Mouse (Mus musculus): ENCODE measurements at regions not wholly inside any gene's neighbourhood (a gene's known extent, or its start where the extent isn't known, plus 50 kb on each side); places are given as distances from the start of the nearest gene placed in this dataset.

DNA sequence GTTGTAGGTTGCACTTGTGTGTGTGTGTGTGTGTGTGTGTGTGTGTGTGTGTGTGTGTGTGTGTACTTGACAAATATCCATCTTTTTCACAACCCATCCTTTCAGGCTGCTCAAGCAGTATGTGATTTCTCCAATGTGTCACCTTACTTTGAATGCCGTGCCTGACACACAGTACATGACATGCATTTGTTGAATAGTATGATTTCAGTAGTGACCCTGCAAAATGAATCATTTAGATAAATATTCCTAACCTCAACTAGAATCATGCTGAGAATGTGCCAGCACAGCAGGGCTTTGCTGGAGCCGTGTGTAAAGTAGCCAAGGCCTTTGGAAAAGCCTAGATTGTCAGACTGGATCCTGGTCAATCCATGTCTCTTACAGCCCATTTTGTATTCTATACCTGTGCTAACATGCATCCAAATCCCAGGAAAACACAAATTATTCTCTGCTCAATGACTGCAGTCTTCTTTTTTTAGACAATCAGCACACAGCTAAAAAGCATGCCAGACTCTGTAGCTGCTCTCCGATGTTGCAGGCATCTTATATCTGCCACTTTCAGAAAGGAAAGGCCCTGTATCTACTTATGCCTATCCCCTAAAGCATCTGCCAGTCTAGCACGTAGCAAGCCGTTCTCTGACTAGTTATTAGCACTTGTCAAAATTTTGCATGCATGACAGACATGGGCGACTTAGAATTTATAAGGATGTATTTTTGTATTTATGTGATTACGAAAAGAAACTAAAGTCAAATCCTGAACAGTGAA is 60.0 kb upstream of the Gpr141 start:
- ATAC-seq (ENCODE audit: insufficient read depth): no peak
- 82% methylated on average over 7 of the region's 7 CpGs for WGBS
- no peak overlapping the region for H3K4me2 ChIP-seq
- no peak overlapping the region for H3K4me3 ChIP-seq (ENCODE audit: low read depth, low read length)
- TF ChIP-seq CTCF (IDR thresholded peaks at IDR 0.05; ENCODE audit: low read depth): no peak
- no peaks in the 10 kb centered on the region for H3K36me3 ChIP-seq (ENCODE audit: insufficient read depth)
- no peak overlapping the region for H3K9ac ChIP-seq
- H3K27ac ChIP-seq (ENCODE audit: low read depth): no peak overlapping the region
- no peak for DNase-seq
- no peaks in the 10 kb centered on the region for H3K27me3 ChIP-seq (ENCODE audit: insufficient read depth, low read length)
- no peaks in the 10 kb centered on the region for H3K9me3 ChIP-seq (ENCODE audit: low read depth, low read length)
- H3K4me1 ChIP-seq (ENCODE audit: insufficient read depth): no peaks in the 10 kb centered on the region

- no peak overlapping the region for H3K4me2 ChIP-seq
- no peak overlapping the region for H3K27ac ChIP-seq (ENCODE audit: low read depth)
- no peaks in the 10 kb centered on the region for H3K4me1 ChIP-seq (ENCODE audit: insufficient read depth)
- DNase-seq (no peak), ATAC-seq (ENCODE audit: insufficient read depth) (no peak)
- TF ChIP-seq CTCF (IDR thresholded peaks at IDR 0.05; ENCODE audit: low read depth): no peak
- H3K36me3 ChIP-seq (ENCODE audit: insufficient read depth): no peaks in the 10 kb centered on the region
- H3K4me3 ChIP-seq (ENCODE audit: low read depth, low read length): no peak overlapping the region
- no peaks in the 10 kb centered on the region for H3K27me3 ChIP-seq (ENCODE audit: insufficient read depth, low read length)
- WGBS: 59% methylated on average over 4 of the region's 4 CpGs
- H3K9ac ChIP-seq: no peak overlapping the region
- H3K9me3 ChIP-seq (ENCODE audit: low read depth, low read length): no peaks in the 10 kb centered on the region
Observed at GRCm38 (mm10) chr13:19882889-19883288, 58.8 kb upstream of the Gpr141 start.

- 79% methylated on average over 5 of the region's 5 CpGs for WGBS
- H3K27ac ChIP-seq (ENCODE audit: low read depth): no peak overlapping the region
- H3K9ac ChIP-seq: no peak overlapping the region
- H3K27me3 ChIP-seq (ENCODE audit: insufficient read depth, low read length): no peaks in the 10 kb centered on the region
- no peaks in the 10 kb centered on the region for H3K36me3 ChIP-seq (ENCODE audit: insufficient read depth)
- H3K4me3 ChIP-seq (ENCODE audit: low read depth, low read length): no peak overlapping the region
- TF ChIP-seq CTCF (IDR thresholded peaks at IDR 0.05; ENCODE audit: low read depth): no peak
- no peak overlapping the region for H3K4me2 ChIP-seq
- H3K4me1 ChIP-seq (ENCODE audit: insufficient read depth): no peaks in the 10 kb centered on the region
- no peaks in the 10 kb centered on the region for H3K9me3 ChIP-seq (ENCODE audit: low read depth, low read length)
- DNase-seq (no peak), ATAC-seq (ENCODE audit: insufficient read depth) (no peak)
Observed at GRCm38 (mm10) chr13:19881772-19882171, 57.7 kb upstream of the Gpr141 start.

DNA sequence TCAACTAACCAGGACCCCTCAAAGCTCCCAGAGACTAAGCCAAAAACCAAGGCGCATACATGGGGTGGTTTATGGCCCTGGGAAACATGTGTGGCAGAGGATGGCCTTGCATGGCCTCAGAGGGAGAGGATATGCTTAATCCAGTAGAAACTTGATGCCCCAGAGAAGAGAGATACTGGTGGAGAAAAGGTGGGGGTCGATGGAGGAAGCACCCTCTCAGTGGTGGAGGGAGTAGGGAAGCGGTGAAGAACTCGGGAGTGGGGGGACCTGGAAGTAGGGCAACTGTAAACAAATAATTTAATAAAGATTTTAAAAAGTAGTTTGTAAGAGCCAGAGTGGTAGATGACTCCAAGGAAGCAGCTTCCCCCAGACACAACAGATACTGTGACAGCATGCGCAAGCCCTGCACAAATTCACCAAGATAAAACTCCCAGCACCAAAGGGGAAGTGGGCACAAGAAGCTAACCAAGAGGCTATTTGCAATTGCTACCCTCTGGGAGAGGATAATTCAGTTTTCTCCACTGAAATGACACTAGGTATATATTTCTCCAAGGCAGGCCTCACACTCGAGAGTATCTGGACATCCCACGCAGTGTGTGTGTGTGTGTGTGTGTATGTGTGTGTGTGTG is 50.7 kb upstream of the Gpr141 start:
- no peaks in the 10 kb centered on the region for H3K9me3 ChIP-seq (ENCODE audit: low read depth, low read length)
- H3K36me3 ChIP-seq (ENCODE audit: insufficient read depth): no peaks in the 10 kb centered on the region
- no peaks in the 10 kb centered on the region for H3K27me3 ChIP-seq (ENCODE audit: insufficient read depth, low read length)
- DNase-seq (no peak), ATAC-seq (ENCODE audit: insufficient read depth) (no peak)
- H3K9ac ChIP-seq: no peak overlapping the region
- 74% methylated on average over 7 of the region's 7 CpGs for WGBS
- no peaks in the 10 kb centered on the region for H3K4me1 ChIP-seq (ENCODE audit: insufficient read depth)
- TF ChIP-seq CTCF (IDR thresholded peaks at IDR 0.05; ENCODE audit: low read depth): no peak
- H3K27ac ChIP-seq (ENCODE audit: low read depth): no peak overlapping the region
- H3K4me2 ChIP-seq: no peak overlapping the region
- H3K4me3 ChIP-seq (ENCODE audit: low read depth, low read length): no peak overlapping the region
